Mouse (Mus musculus): Measurements from ENCODE around the gene Gm11567.
"Not testable (repeated sequence)": the region's sequence is repeated elsewhere in the genome, so short reads cannot be mapped to it uniquely, and the experiment has no call there.

The Gm11567 gene

GRCm38 (mm10) chr11:99878887-99879286 lies at the start of gene Gm11567:
Gene Gm11567 (plus strand): TSS chr11:99879187.
- DNase-seq (ENCODE audit: low spot score) = not testable (repeated sequence)

GRCm38 (mm10) chr11:99837966-99838365 lies 41.0 kb upstream of the Gm11567 start, which contains the start of gene 2300003K06Rik:
Gene 2300003K06Rik (minus strand): TSS chr11:99838066.
- DNase-seq (ENCODE audit: low spot score) = no peak

GRCm38 (mm10) chr11:99842185-99842584 lies 36.8 kb upstream of the Gm11567 start:
- no peak for DNase-seq (ENCODE audit: low spot score)

- no peak for DNase-seq (ENCODE audit: low spot score)
Measured at GRCm38 (mm10) chr11:99846746-99847145, 32.2 kb upstream of the Gm11567 start.

- no peak for DNase-seq (ENCODE audit: low spot score)
Measured at GRCm38 (mm10) chr11:99851508-99851907, 27.5 kb upstream of the Gm11567 start, which contains the start of gene Krtap4-16. Gene Krtap4-16 (minus strand): TSS chr11:99851608.

GRCm38 (mm10) chr11:99854121-99854520 lies 24.9 kb upstream of the Gm11567 start:
- no peak for DNase-seq (ENCODE audit: low spot score)

- no peak for DNase-seq (ENCODE audit: low spot score)
Measured at GRCm38 (mm10) chr11:99857617-99858016, 21.4 kb upstream of the Gm11567 start, which contains the start of gene Gm11568. Gene Gm11568 (plus strand): TSS chr11:99857917.

- no peak for DNase-seq (ENCODE audit: low spot score)
Measured at GRCm38 (mm10) chr11:99858761-99859160, 20.2 kb upstream of the Gm11567 start.

GRCm38 (mm10) chr11:99864176-99864575 lies 14.8 kb upstream of the Gm11567 start, which contains the start of gene Gm11559:
Gene Gm11559 (plus strand): TSS chr11:99864476.
- DNase-seq (ENCODE audit: low spot score) = not testable (repeated sequence)

GRCm38 (mm10) chr11:99873089-99873488 lies 5.9 kb upstream of the Gm11567 start, which contains the start of gene Krtap9-1:
Gene Krtap9-1 (plus strand): TSS chr11:99873389.
- DNase-seq (ENCODE audit: low spot score) = not testable (repeated sequence)

GRCm38 (mm10) chr11:99907620-99908019 lies 28.6 kb downstream of the Gm11567 start, which contains the start of gene Krtap31-1:
Gene Krtap31-1 (plus strand): TSS chr11:99907920.
- no peak for DNase-seq (ENCODE audit: low spot score)

GRCm38 (mm10) chr11:99914451-99914850 lies 35.5 kb downstream of the Gm11567 start, which contains the start of gene Gm11565:
Gene Gm11565 (plus strand): TSS chr11:99914751.
- no peak for DNase-seq (ENCODE audit: low spot score)

All from yolk sac, embryonic 10.5 days (tissue).